Mouse (Mus musculus) embryonic fibroblast, embryonic 13.5 days (primary cell): ENCODE results near the gene Elmo3.

Experiments
- CTCF ChIP-seq: IDR thresholded peaks from 2 replicates; pipeline ENCODE4 v1.5.1; 2011; ENCODE audit warnings: mild to moderate bottlenecking, control low read depth, low read length, moderate library complexity, borderline replicate concordance; ENCODE audit not compliant: insufficient read depth
- POLR2A ChIP-seq: IDR thresholded peaks from 2 replicates; pipeline ENCODE4 v1.6.1; 2011; ENCODE audit warnings: low read depth, mild to moderate bottlenecking, control low read depth, low read length, moderate library complexity

- TF ChIP-seq CTCF = no peak
- no peak for TF ChIP-seq POLR2A
Measured at GRCm38 (mm10) chr8:105295895-105296573, 9.4 kb upstream of the Elmo3 start, which contains the start of gene Exoc3l.
